ENCODE assay signal across 8 mouse cellular contexts in genomic region chr1:70270139-70270538, GRCm38 (mm10).
DNase-seq lines count a peak whose midpoint lies in the region; ATAC-seq and TF ChIP-seq lines count a peak whose summit lies in the region.

No protein-coding gene starts in this region.

- no peak for ATAC-seq in liver, postnatal 0 days

- H3K9ac ChIP-seq in liver, postnatal 0 days (replicated peaks): no peak overlapping the region

- intact Hi-C loops in left cerebral cortex, adult 2 months (cut with DNase I): loop anchor here (10.0 kb wide), 4 partner anchors 455 to 1855 kb away; partner anchors contain the start of gene Vwc2l
- intact Hi-C loops in left cerebral cortex, postnatal 10 days (cut with DNase I): no loop called here
- intact Hi-C loops in gastrocnemius, postnatal 36 days (cut with DNase I): no loop called here

- TF ChIP-seq EP300 in liver, postnatal 0 days (IDR thresholded peaks at IDR 0.05; ENCODE audit: low read depth): no peak

- H3K4me2 ChIP-seq in liver, postnatal 0 days (ENCODE audit: low read depth, low read length): no peak overlapping the region

- no peaks in the 10 kb centered on the region for H3K4me1 ChIP-seq in liver, postnatal 0 days (ENCODE audit: insufficient read depth)

- 15% methylated on average over 8 of the region's 8 CpGs for WGBS in liver, postnatal 0 days (ENCODE audit: insufficient replicate concordance)

- no peaks in the 10 kb centered on the region for H3K27me3 ChIP-seq in liver, postnatal 0 days (ENCODE audit: insufficient read depth, low read length)

- no peaks in the 10 kb centered on the region for H3K36me3 ChIP-seq in liver, postnatal 0 days (replicated peaks; ENCODE audit: insufficient read depth, low read length)

- peak; percentile 68 for TF ChIP-seq CTCF in left cerebral cortex, adult 2 months (IDR thresholded peaks at IDR 0.05)
- peak; percentile 65 for TF ChIP-seq CTCF in liver, postnatal 0 days (IDR thresholded peaks at IDR 0.05; ENCODE audit: low read depth)

- no peak overlapping the region for H3K27ac ChIP-seq in left cerebral cortex, adult 2 months
- H3K27ac ChIP-seq in liver, postnatal 0 days (ENCODE audit: low read depth): no peak overlapping the region

- H3K9me3 ChIP-seq in liver, postnatal 0 days (ENCODE audit: low read length): no peaks in the 10 kb centered on the region

- DNase-seq in cerebellum, postnatal 14 days: peak; percentile 39 to 44
- DNase-seq in cerebellum, adult 11 months: no peak
- peak; percentile 20 to 36 for DNase-seq in left cerebral cortex, adult 2 months (ENCODE audit: extremely low spot score in 1 of 2, low spot score in 2 of 2)
- no peak for DNase-seq in left cerebral cortex, postnatal 10 days (ENCODE audit: extremely low spot score in 1 of 2, low spot score in 2 of 2)
- DNase-seq in WW6 (ENCODE audit: low read depth, low spot score) (peak; percentile 4), MN1 (ENCODE audit: low spot score) (no peak)
- DNase-seq in liver, postnatal 0 days: no peak
- no peak for DNase-seq in gastrocnemius, postnatal 36 days

- H3K4me3 ChIP-seq in left cerebral cortex, adult 2 months: no peak overlapping the region
- no peak overlapping the region for H3K4me3 ChIP-seq in liver, postnatal 0 days (ENCODE audit: low read depth, low read length)

Comparison
In these comparisons a context has a peak if more than half of its experiments do, and no peak if none do; other contexts are left out.
1. DNase-seq: peak in cerebellum, postnatal 14 days (2 of 2), left cerebral cortex, adult 2 months (2 of 2) and WW6 (single experiment); none in cerebellum, adult 11 months (single experiment), left cerebral cortex, postnatal 10 days (0 of 2), liver, postnatal 0 days (single experiment), MN1 (single experiment) and gastrocnemius, postnatal 36 days (0 of 2).